Mouse (Mus musculus) left cerebral cortex, postnatal 14 days (tissue): ENCODE measurements around the gene Gm10401. TPM values are rescaled to one million over a fixed set of nuclear protein-coding genes. Genes with fewer than 3 reads are reported as not detected.

ENCODE experiments used
- DNase-seq, 2 experiments: peaks; one replicate each; pipeline ENCODE4 v3.0.0; 2021 to 2022; ENCODE audit warnings: low spot score in 2 of 2, mixed read lengths in 1 of 2
- intact Hi-C: fragments of 180-260 bp; cut with DNase I; formaldehyde crosslinking; loops from one replicate; pipeline ENCODE4 v1.15.1; 2025
- long read RNA-seq, 2 experiments: library from polyadenylated mRNA; stranded (forward); transcript quantifications; one replicate each; pipeline ENCODE4 v2.0.0; 2021
- total RNA-seq, 2 experiments: library from RNA; stranded (reverse); gene quantifications; 2 replicates each; pipeline ENCODE4 v1.2.3; 2021

Gene Gm10401
- total RNA-seq = not detected
- long read RNA-seq, experiment 1, partial matches to known transcripts = 0 of 1 reads
- long read RNA-seq, experiment 1, other reads (novel, unspliced or antisense) = 0 of 1 reads
- long read RNA-seq, experiment 2 = 0 reads

DNA sequence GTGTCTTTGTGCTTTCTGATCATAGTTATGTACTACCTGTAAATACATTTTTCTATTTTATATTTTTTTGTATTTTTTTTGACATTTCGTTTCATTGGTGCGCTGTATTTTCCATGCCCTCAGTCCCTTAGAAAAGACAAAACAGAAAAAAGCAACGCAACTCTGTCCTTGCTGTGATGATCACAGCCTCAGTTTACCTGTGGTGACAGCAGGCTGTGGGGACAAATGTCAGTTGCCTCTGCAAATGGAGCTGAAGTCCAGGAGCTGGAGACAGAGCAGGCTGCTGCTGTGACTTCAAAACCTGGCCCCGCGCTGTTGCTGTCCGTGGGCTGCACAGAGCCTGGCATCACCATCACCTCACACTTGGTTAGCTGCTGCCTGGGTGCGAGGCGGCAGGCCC lies at the start of gene Gm10401:
Gene Gm10401, minus strand, starts transcription at position 101 of the 400 bp plus-strand sequence.
- intact Hi-C loops = no loop called here

GRCm38 (mm10) chr5:115147388-115147787 lies 49.3 kb upstream of the Gm10401 start:
- no peak for DNase-seq
- intact Hi-C loops = no loop called here

More for the DNA sequence above, at the start of gene Gm10401:
- DNase-seq = no peak

- DNase-seq = no peak
- intact Hi-C loops = no loop called here
These were observed 48.6 kb upstream of the Gm10401 start for GRCm38 (mm10) chr5:115146747-115147130.

DNA sequence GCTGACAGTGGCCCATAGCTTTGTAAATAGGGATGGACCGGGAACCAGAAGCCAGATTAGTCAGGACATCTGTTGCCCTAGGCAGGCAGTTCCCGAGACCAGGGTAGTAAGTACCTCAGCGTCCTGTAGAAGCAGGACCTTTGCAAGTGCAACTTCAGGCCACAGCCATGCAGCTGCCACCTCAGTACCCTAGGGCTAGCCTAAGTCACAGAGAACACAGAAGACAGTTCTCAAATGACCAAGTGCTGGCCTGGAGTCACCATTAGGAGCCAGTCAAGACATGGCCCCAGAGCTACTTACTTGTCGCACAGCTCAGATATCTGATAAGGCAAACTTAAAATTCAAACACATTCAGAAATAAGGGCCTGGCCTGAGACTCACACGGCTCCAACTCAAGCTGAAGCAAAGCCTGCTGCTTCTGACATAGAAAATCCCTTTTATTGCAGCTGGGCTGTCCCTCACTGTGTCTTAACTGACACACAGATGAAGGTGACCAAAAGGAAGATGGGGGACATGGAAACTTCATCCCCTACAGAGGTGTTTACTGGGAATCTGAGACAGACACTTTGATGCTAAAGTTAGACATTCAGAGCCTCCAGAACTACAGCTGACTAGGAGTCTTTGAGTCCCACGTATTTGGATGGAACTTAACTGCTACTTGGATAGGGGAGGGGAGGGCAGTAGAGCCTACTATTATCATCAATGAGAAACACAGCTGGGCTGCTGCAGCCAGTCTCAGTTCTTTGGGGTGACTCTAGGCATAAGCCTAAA lies 48.1 kb upstream of the Gm10401 start:
- DNase-seq = no peak
- intact Hi-C loops = no loop called here

GRCm38 (mm10) chr5:115145253-115145968 lies 47.3 kb upstream of the Gm10401 start:
- no peak for DNase-seq
- intact Hi-C loops = no loop called here

DNA sequence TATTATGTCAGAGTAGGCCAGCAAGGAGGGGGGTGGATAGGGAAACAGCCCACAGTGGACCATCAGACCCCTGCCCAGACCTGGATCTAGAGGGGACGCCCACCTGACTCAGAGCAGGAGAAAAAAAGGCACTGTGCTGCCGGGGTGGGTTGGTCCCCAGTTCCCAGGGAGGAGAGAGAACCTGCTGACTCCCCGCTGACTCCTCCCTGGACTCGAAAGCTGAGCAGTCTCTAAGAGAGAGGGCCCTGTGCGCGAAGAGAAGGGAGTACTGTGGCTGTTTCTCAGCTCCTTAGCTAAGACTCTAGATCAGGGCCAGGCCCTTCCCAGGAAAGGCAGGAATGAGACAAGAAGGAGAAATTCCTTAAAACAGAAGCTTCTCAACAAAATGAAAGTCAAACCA lies 46.4 kb upstream of the Gm10401 start:
- DNase-seq = no peak
- intact Hi-C loops = no loop called here

- peak; percentile 46 to 64 for DNase-seq
- intact Hi-C loops = no loop called here
These were observed 45.5 kb upstream of the Gm10401 start for GRCm38 (mm10) chr5:115143552-115143951.

DNA sequence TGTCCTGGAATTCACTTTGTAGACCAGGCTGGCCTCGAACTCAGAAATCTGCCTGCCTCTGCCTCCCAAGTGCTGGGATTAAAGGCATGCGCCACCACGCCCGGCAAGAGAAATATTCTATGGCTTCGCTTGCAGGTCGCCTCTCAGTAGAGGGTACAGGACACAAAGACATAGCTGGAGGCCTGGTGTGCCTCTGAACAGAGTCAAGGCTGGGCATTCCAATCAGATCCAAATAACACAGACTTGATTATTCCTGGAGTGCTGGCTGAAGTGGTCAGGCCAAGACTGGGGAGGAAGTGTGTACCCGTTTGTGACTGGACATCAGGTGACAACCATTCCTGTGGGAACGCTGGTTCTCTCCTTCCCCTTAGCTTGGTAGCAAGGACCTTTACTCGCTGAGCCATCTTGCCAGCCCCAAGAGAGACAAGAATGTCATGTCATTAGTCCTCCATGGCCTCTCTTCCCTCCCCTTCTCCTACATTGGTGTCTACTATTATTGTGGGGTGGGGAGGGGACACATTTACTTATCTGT lies 44.1 kb upstream of the Gm10401 start:
- intact Hi-C loops = no loop called here

DNA sequence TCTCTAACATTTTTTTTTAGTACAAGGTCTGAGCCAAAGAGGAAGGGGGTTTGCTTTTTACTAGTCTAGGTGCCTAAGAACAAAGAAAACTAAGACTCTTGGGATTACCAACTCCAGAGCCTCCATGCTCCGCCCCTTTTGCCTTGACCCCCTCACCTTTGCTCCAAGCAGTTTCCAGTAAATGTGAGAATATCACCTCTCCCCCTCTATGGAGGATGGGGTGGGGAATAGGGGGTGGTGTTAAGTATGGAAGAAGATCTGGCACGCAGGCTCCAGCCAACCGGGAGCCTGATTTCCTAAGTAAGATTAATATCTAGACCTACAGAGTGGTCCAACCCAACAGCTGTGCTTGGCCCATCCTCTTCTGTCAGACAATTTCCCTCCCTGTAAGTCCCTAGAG lies 42.6 kb upstream of the Gm10401 start:
- DNase-seq = no peak
- intact Hi-C loops = no loop called here

More for the DNA sequence above, 44.1 kb upstream of the Gm10401 start:
- DNase-seq = no peak

DNA sequence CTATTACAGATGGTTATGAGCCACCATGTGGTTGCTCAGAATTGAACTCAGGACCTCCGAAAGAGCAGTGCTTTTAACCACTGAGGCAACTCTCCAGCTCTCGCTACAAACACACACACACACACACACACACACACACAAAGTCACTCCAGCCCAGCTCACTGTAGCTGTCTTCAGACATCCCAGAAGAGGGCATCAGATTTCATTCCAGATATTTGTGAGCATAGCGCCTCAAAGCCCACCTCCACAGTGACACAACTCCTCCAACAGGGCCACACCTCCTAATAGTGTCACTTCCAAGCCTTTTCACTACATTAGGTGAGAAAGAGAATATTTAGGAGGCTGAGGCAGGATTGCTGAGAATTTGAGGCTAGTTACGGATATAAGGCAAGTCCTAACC lies 41.0 kb upstream of the Gm10401 start:
- intact Hi-C loops = no loop called here
- DNase-seq = no peak

GRCm38 (mm10) chr5:115134234-115135165 lies 36.4 kb upstream of the Gm10401 start, which contains the start of gene Unc119b:
Unc119b (minus strand) TSS chr5:115134975.
- intact Hi-C loops = no loop called here
- DNase-seq = peak; percentile 77 to 86

DNA sequence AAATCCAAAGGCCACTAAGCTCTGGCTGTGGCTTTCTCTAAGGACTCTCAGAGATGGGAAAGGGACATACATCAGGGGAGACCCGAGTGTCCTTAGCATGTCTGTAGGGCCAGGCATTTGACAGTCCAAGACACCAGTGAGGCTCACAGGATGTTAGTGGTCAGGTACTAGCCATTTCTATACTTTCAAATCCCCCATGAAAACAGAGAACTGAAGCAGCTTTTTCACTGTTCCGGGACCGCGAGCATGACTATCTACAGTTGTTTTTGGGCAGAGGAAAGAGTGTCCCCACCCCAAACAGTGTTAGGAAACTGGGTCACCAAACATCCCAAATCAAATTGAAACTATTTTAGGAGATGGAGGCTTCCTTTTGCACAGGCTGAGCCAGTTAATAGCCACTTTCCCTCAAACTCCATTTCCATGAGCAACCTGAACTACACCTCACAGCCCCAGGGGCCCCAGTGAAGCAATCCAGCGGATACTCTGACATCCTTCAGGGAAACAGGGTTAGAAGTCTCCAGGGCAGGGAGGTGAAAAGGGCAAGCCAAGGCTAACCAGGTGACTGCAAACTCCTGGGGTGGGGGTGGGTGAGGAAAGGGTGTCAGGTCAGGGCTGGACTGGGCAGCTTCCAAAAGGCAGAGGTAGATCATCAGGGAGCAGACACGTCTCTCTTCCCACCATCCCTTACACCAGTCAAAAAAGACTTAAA lies 35.4 kb upstream of the Gm10401 start:
- intact Hi-C loops = no loop called here
- no peak for DNase-seq

- DNase-seq = no peak
- intact Hi-C loops = no loop called here
These were observed 34.4 kb upstream of the Gm10401 start for GRCm38 (mm10) chr5:115132465-115132864.

GRCm38 (mm10) chr5:115129328-115129727 lies 31.2 kb upstream of the Gm10401 start:
- DNase-seq = no peak
- intact Hi-C loops = loop anchor here (5.0 kb wide), 2 partner anchors 33 to 108 kb away; partner anchors contain the start of gene Pop5

- intact Hi-C loops = loop anchor here (5.0 kb wide), 2 partner anchors 35 to 110 kb away; partner anchors contain the start of gene Pop5
These were observed 29.5 kb upstream of the Gm10401 start for GRCm38 (mm10) chr5:115127421-115128179.

GRCm38 (mm10) chr5:115126578-115127312 lies 28.6 kb upstream of the Gm10401 start:
- intact Hi-C loops = loop anchor here (5.0 kb wide), 2 partner anchors 36 to 111 kb away; partner anchors contain the start of gene Pop5
- DNase-seq = no peak

More at GRCm38 (mm10) chr5:115127421-115128179, 29.5 kb upstream of the Gm10401 start:
- no peak for DNase-seq
